Mouse (Mus musculus) monocyte, adult 2 months (primary cell): ENCODE data around the gene Ino80b.

Source experiments
- DNase-seq, 2 experiments: peaks; one replicate each; pipeline ENCODE4 v3.0.0; 2022; ENCODE audit warnings: low spot score in 2 of 2, low read depth in 1 of 2

The Ino80b gene

GRCm38 (mm10) chr6:83087205-83087925 lies 37.9 kb downstream of the Ino80b start:
- DNase-seq: no peak

- DNase-seq: no peak
Observed at GRCm38 (mm10) chr6:83086121-83087035, 38.9 kb downstream of the Ino80b start, which contains the start of gene Lbx2. Gene Lbx2 (plus strand): TSS chr6:83086367.

GRCm38 (mm10) chr6:83084477-83084876 lies 40.8 kb downstream of the Ino80b start:
- DNase-seq: no peak

- no peak for DNase-seq
Observed at GRCm38 (mm10) chr6:83083497-83083896, 41.7 kb downstream of the Ino80b start.

GRCm38 (mm10) chr6:83080210-83080609 lies 45.0 kb downstream of the Ino80b start:
- DNase-seq: no peak

GRCm38 (mm10) chr6:83078324-83078858 lies 46.8 kb downstream of the Ino80b start:
- DNase-seq: peak; percentile 96 to 98

DNA sequence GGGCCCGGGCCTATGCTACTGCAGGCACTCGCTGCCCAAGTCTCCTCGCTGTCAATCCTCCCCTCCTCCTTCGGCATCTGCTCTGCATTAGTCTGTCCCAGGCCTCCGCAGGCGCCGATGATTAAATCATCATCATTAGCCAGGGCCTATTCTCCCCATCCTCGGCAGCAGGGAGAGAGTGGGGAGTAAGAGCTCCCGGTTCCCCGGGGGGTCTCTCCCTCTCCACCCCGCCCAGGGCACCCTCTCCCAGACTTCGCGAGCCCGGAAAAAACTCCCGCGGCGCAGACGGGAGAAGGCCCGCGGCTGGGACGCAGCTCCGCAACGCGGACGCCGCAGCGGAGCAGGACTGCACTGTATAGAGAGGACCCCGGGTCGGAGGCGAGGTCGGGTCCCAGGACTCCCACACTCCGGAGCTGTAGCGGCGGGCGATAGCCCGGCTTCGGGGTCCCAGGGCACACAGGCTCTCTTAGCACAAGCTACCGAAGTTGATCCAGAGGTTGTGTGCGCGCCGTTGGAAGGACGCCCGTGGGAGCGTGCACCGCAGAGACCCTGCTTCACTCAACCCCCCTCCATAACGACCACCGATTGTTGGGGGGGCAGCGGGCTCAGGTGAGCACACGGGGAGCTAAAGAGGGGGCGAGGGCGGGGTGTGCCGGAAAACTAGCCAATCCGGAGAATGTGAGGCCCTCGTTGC lies 47.5 kb downstream of the Ino80b start, which contains the start of gene Pcgf1:
Pcgf1 (plus strand) TSS at position 240 of the 694 bp plus-strand sequence.
- no peak for DNase-seq

GRCm38 (mm10) chr6:83074979-83075378 lies 50.3 kb downstream of the Ino80b start:
- no peak for DNase-seq
